Mouse (Mus musculus): ENCODE data around the gene Tmem126a. TPM values are rescaled to one million over a fixed set of nuclear protein-coding genes. Genes with fewer than 3 reads are reported as not detected.

Gene Tmem126a
- total RNA-seq, 2 experiments from 2014 or later: 54.5 to 72.1 TPM

DNA sequence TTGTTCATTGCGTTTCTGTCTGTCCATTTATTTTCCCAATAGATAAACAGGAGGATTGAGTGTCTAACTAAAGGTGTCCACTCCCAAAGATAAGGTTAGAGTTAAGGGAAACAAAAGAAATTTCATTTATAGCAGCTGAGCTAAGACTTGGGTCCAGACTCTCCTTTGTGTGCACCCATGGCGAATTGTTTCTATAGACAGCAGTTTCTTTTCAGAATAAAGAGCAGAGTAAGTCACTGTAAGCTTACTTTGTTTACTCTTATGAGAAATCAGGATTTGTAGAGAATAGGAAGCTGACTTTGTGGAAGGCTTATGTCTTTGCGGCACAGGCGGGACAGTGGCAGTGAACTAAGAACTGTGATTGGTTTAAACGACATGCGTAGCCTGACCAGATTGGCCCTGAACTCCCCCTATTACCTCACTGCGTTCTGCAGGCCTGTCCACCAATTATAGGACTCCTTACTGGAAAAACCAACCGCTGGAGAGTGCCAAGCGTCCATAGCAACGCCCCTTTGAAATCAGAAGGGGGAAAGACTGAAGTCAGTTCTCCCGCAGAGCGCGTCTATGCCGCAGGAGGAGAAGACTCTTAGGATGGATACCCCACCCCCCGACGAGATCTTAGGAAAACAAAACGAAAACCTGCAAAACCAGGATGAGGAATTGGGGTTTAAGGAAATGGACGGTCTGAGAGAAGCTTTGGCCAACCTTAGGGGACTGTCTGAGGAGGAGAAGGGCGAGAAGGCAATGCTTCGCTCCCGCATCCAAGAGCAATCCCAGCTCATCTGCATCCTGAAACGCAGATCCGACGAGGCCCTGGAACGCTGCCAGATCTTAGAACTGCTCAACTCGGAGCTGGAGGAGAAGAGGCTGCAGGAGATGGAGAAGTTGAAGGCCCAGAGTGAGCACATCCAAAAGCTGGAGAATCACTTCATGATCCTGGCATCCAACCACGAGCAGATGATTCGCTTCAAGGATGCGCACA, 30.7 kb downstream of the Tmem126a start, which contains the start of gene Ccdc89:
Ccdc89 (plus strand) TSS at position 558 of the 982 bp plus-strand sequence.
- peak; percentile 56 to 60 for DNase-seq (ENCODE audit: low spot score in 2 of 2)

- peak; percentile 66 to 72 for DNase-seq (ENCODE audit: low spot score in 2 of 2)
Measured at GRCm38 (mm10) chr7:90409934-90410333, 47.1 kb downstream of the Tmem126a start.

Other genes starting within 250 kb of the Tmem126a start
- not detected for gene Ccdc83, start 191.5 kb downstream of the Tmem126a start, total RNA-seq (2021)
- gene Sytl2, start 155.0 kb downstream of the Tmem126a start, total RNA-seq (2021): 1 to 10 TPM; 6.0 to 6.2 TPM
- gene Ccdc89, start 30.7 kb downstream of the Tmem126a start, total RNA-seq (2021): under 1 TPM; 0.13 to 0.33 TPM
- 10 to 100 TPM; 66.2 to 83.2 TPM for gene Crebzf, start 14.5 kb downstream of the Tmem126a start, total RNA-seq (2021)
- gene Tmem126b, start 18.8 kb upstream of the Tmem126a start, total RNA-seq (2021): 10 to 100 TPM; 19.3 to 21.7 TPM
- 100 to 1,000 TPM in 1 of 2 experiments, 10 to 100 TPM in 1; 61.2 to 113 TPM for gene Dlg2, start 19.4 kb upstream of the Tmem126a start, total RNA-seq (2021)